Comparison of ENCODE assay signal across 8 mouse cellular contexts in the genomic region with DNA sequence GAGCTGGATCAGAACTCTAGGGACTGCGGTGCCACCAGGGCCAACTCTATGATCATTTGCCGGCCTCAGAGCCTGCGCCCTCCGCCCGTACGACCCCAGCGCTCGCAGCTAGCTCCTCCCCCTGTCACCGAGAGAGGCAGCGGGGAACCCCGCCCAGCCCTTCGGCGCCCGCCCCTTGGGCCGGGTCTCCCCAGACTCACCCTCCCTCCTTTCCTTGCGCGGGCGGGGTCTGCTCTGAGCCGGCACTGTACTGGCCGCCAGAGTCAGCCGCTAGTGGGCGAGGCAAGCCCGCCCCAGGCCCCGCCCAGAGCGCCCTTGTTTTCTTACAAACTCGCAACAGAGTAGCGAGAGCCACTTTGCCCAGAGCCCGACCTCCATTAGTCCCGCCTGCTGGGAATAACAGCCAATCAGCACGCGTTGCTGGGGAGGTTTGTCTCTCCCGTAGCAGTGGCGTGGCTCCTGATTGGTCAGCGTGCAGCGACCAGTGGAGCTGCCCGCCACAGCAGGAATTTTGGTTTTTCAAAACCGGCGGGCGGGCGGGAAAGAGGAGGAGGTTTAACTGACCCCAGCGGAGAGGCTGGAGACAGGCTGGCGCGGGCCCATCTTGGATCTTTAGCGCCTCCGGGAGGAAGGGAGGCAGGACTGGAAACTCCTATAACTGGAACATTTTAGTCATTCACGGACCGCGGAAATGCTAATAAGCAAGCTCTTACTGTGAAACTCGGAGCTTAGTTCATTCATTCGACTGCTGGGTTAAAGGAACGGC. TPM values are rescaled to one million over a fixed set of nuclear protein-coding genes. Genes with fewer than 3 reads are reported as not detected.
DNase-seq lines count a peak whose midpoint lies in the region; ATAC-seq lines count a peak whose summit lies in the region.

Gene Cdkn2d (minus strand): TSS at position 386 of the 766 bp plus-strand sequence.

- H3K27me3 ChIP-seq in heart, embryonic 13.5 days (replicated peaks), result no peaks in the 10 kb centered on the region
- no peaks in the 10 kb centered on the region for H3K27me3 ChIP-seq in liver, embryonic 12.5 days (replicated peaks)
- no peaks in the 10 kb centered on the region for H3K27me3 ChIP-seq in stomach, embryonic 15.5 days (replicated peaks)

- peak; percentile 92 for ATAC-seq in heart, embryonic 13.5 days (ENCODE audit: extremely low read depth, insufficient number of reproducible peaks, low FRiP score, low TSS enrichment)
- ATAC-seq in liver, embryonic 12.5 days, result peak; percentile 90
- ATAC-seq in stomach, embryonic 15.5 days (ENCODE audit: insufficient read depth, low FRiP score, low read depth), result peak; percentile 94

- peaks cover 5% of the 10 kb centered on the region; the same call in 1 of the 2 replicates for H3K36me3 ChIP-seq in heart, embryonic 13.5 days
- H3K36me3 ChIP-seq in liver, embryonic 12.5 days, result peaks cover 19% of the 10 kb centered on the region
- no peaks in the 10 kb centered on the region for H3K36me3 ChIP-seq in stomach, embryonic 15.5 days

- peak within 1 kb of the TSS; percentile 92 for H3K9ac ChIP-seq in heart, embryonic 13.5 days
- H3K9ac ChIP-seq in liver, embryonic 12.5 days, result peak within 1 kb of the TSS; percentile 91
- H3K9ac ChIP-seq in stomach, embryonic 15.5 days, result peak within 1 kb of the TSS; percentile 81

- H3K4me2 ChIP-seq in heart, embryonic 13.5 days, result peak within 1 kb of the TSS; percentile 84
- H3K4me2 ChIP-seq in liver, embryonic 12.5 days, result peak within 1 kb of the TSS; percentile 83
- peak within 1 kb of the TSS; percentile 78 for H3K4me2 ChIP-seq in stomach, embryonic 15.5 days

- peak; percentile 100 for DNase-seq in CD4-positive, CD25-positive, alpha-beta regulatory T cell, adult 2 months (ENCODE audit: low read depth, low spot score)
- DNase-seq in fat pad, adult 2 months (ENCODE audit: extremely low read depth, low read depth, low spot score), result peak; percentile 93
- peak; percentile 100 for DNase-seq in kidney, postnatal 10 days
- DNase-seq in natural killer cell, adult 2 months (ENCODE audit: low spot score in 2 of 2), result peak; percentile 100

- H3K9me3 ChIP-seq in heart, embryonic 13.5 days, result no peaks in the 10 kb centered on the region
- H3K9me3 ChIP-seq in liver, embryonic 12.5 days (replicated peaks), result no peaks in the 10 kb centered on the region
- H3K9me3 ChIP-seq in stomach, embryonic 15.5 days, result no peaks in the 10 kb centered on the region

- H3K4me3 ChIP-seq in brown adipose tissue, adult 24 weeks (ENCODE audit: insufficient read depth, low read depth, low read length), result peak within 1 kb of the TSS; percentile 73
- peak within 1 kb of the TSS; percentile 90 for H3K4me3 ChIP-seq in heart, embryonic 13.5 days
- H3K4me3 ChIP-seq in liver, embryonic 12.5 days, result peak within 1 kb of the TSS; percentile 83
- peak within 1 kb of the TSS; percentile 79 for H3K4me3 ChIP-seq in stomach, embryonic 15.5 days (replicated peaks)

- peak within 1 kb of the TSS; percentile 21; the same call in 1 of the 2 replicates for H3K27ac ChIP-seq in brown adipose tissue, adult 24 weeks (replicated peaks; ENCODE audit: low read depth, low read length)
- H3K27ac ChIP-seq in heart, embryonic 13.5 days (replicated peaks), result peak within 1 kb of the TSS; percentile 90
- H3K27ac ChIP-seq in liver, embryonic 12.5 days, result peak within 1 kb of the TSS; percentile 96
- H3K27ac ChIP-seq in stomach, embryonic 15.5 days, result peak within 1 kb of the TSS; percentile 86

- WGBS in heart, embryonic 13.5 days, result under 1% methylated on average over 51 of the region's 51 CpGs
- WGBS in liver, embryonic 12.5 days (ENCODE audit: insufficient replicate concordance), result under 1% methylated on average over 51 of the region's 51 CpGs
- WGBS in stomach, embryonic 15.5 days, result under 1% methylated on average over 51 of the region's 51 CpGs

- peaks cover 12% of the 10 kb centered on the region for H3K4me1 ChIP-seq in brown adipose tissue, adult 24 weeks (ENCODE audit: control insufficient read depth, insufficient read depth, insufficient read length, low read length)
- H3K4me1 ChIP-seq in heart, embryonic 13.5 days, result peaks cover 42% of the 10 kb centered on the region
- H3K4me1 ChIP-seq in liver, embryonic 12.5 days, result peaks cover 45% of the 10 kb centered on the region
- peaks cover 28% of the 10 kb centered on the region for H3K4me1 ChIP-seq in stomach, embryonic 15.5 days

RNA-seq across cellular contexts. Expression of gene Cdkn2d, which starts in this region (rescaled TPM):
- 11.1 and 13.5 TPM in 2 replicates for polyA plus RNA-seq in brown adipose tissue, adult 24 weeks (2012; ENCODE audit: insufficient read depth, insufficient read length, missing spikeins)
- 80.4 and 101 TPM in 2 replicates for polyA plus RNA-seq in heart, embryonic 13.5 days (2015; fragmentation: Nextera tagmentation; extraction: Ambion mirVana)
- polyA plus RNA-seq in liver, embryonic 12.5 days (2016; fragmentation: Nextera tagmentation; extraction: Ambion mirVana), result 87.4 and 88.6 TPM in 2 replicates
- 44.4 and 50.0 TPM in 2 replicates for polyA plus RNA-seq in stomach, embryonic 15.5 days (2015; fragmentation: Nextera tagmentation; extraction: Ambion mirVana)

Comparison
In these comparisons a context has a peak if more than half of its experiments do, and no peak if none do; other contexts are left out.
1. Peak in every context shown above with its lines: DNase-seq, ATAC-seq, H3K4me3 ChIP-seq and H3K27ac ChIP-seq.
2. H3K27ac ChIP-seq: peak in every context shown above with its lines; median percentile 96 in liver, embryonic 12.5 days; 90 in heart, embryonic 13.5 days; 86 in stomach, embryonic 15.5 days; 21 in brown adipose tissue, adult 24 weeks.